Mouse (Mus musculus): ENCODE measurements around the gene Man1a. TPM values are rescaled to one million over a fixed set of nuclear protein-coding genes. Genes with fewer than 3 reads are reported as not detected.

Gene Man1a
- polyA plus RNA-seq (2015; fragmentation: Nextera tagmentation; extraction: Ambion mirVana), result 18.6 and 21.5 TPM in 2 replicates

- DNase-seq (ENCODE audit: low spot score), result no peak
These were observed at the start of gene Man1a for GRCm38 (mm10) chr10:54076420-54076819. Man1a (minus strand) TSS chr10:54076609.

DNA sequence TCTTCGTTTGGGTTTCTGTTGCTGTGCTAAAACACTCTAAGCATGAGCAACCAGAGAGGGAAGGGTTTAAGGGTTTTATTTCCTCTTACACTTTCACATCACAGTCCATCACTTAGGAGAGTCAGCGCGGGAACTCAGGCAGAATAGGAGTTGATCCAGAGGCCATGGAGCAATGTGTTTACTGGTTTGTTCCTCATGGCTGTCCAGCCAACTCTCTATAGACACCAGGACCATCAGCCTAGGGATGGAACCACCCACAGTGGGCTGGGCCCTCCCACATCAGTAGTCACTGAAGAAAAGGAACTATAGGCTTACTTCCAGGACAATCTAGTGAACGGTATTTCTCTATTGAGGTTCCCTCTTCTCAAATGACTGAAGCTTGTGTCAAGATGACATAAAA lies 45.4 kb upstream of the Man1a start:
- no peak for DNase-seq (ENCODE audit: low spot score)

DNA sequence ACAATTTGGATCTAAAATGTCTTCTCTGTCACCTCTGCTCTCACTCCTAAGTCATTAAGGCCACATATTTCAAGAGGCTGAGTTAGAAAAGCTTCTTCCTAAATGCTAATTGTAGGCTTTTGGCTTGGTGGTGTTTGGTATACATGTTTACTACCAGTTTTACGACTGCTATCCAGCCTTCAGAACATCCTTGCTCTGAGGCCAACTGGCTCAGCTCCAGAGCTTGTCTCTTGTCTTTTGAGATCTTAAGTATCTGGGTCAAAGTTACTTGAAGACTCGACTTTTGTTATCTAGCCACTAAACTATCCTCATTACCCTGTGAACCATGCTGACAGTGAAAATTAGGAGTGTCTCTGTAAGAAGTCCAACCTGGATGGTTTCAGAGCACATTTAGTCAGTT lies 44.0 kb upstream of the Man1a start:
- no peak for DNase-seq (ENCODE audit: low spot score)

DNA sequence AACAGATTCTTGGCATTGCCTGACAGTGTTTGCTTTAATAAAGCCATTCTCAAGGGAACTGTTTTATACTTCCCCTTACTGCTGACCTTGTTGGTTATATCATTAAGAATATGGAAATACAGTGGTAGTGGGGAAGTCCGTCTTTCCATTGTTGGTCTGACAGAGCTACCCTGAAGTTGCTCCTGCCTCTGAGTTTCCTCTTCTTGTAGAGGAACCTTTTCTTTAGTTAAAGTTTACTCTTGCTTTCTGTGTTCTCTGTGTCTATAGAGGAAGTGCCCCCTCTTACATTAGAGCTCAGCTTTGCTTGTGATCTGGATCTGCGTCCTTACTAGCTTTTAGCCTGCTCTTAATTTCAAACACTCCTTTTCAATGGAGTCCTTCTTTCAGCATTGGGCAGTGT lies 42.9 kb upstream of the Man1a start:
- no peak for DNase-seq (ENCODE audit: low spot score)

DNA sequence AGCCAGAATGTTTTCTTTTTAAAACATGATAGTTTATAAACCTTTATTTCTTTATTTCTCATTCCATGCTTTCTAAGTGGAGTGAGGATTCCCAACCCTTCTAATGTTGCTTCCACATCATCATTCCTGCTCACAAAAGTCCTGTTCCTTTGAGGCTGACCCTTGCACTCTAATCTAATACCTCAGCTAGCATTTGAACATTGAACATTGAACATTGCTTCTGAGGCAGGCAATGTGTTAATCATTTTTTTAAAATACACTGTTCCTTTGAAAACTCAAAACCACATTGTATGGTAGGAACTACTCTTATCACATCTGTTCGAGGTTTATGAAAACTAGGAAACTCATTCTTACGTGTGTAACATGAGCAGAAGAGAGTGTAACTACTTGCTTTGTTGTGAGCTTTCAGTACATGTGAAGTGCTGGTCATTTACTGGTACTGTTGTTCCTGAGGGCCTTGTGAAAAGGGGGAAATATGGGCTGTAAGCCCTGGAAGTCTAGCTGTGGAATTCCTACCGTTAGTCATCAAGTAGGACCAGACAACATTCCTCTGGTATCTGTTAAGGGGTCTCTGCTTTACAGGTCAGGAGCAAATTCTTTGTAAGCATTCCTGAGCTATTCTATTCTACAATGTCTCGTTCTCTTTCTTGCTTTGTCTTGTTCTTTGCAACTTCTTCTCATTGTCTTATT lies 42.0 kb upstream of the Man1a start:
- DNase-seq (ENCODE audit: low spot score), result peak; percentile 7

- peak; percentile 77 for DNase-seq (ENCODE audit: low spot score)
These were observed 41.4 kb upstream of the Man1a start for GRCm38 (mm10) chr10:54117763-54118162.

DNA sequence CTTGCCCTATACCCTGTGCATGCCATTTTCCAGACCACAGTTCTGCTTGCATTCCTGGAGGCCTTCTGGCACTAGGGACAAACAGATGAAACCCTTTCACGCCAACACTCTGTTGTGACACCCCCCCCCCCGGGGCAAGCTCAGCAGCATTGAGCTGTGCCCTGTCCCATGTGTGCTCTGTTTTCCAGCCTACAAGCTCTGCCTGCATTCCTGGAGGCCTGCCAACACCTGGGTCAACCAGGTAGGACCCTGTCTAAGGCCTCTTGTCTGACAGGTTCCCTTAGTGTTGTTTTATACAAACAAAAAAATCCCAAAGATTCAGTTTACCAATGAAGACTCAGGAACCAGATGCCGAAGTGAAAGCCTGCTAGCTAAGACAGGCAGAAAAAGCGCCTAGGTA lies 27.3 kb upstream of the Man1a start:
- DNase-seq (ENCODE audit: low spot score), result no peak

DNA sequence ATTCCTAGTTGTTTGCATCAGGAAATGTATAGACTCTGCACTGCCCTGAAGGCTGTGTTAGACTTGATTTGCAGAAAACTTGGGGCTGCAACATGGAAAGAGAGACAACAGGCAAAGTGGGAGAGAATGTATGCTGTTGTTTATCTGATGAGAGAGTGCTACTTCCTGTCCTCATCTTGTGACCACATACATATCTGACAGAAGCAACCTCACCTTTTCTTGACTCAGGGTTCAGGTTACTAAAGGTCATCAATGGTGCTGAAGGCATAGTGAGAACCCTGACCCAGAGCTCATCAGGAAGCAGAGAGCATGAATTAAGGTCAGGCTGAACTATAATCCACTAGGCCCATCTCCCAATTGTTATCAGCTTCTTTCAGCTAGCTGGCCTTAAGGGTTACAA lies 15.7 kb upstream of the Man1a start:
- DNase-seq (ENCODE audit: low spot score), result no peak

GRCm38 (mm10) chr10:54089923-54090322 lies 13.5 kb upstream of the Man1a start:
- DNase-seq (ENCODE audit: low spot score), result no peak

DNA sequence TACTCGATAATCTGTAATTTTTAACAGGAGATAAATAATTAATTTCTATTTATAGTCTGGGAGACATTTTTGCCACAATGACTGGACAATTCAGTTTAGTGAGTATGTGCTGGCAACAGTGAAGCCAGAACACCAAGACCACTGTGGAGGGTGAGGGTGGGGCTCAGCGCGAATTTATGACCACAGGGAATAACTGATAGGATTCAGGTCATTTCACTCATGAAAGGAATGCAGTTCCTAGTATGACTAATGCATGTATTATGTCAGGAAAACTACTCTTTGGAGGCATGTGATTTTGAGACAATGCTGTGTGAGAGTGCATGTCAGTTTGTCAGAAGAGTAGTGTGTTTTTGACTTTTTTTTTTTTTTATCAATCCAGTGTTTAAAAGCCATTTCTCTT lies 10.9 kb upstream of the Man1a start:
- no peak for DNase-seq (ENCODE audit: low spot score)

DNA sequence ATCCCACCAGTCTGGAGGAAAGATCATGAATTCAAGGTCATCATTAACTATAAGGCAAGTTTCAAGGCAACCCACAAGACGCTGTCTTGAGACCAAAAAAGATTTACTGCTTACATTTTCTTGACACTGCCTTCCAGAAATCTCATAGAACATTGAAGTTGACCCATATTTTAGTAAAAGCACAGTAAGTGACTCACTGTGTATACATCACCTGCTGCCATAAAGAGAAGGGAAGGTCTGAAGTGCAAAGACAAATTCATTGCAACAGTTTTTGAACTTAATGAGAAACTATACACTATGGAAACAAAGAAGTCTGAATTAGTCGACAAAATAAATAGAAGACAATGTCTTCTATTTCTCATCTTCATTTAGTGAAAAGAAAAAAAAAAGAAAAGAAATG lies 8.7 kb upstream of the Man1a start:
- no peak for DNase-seq (ENCODE audit: low spot score)

DNA sequence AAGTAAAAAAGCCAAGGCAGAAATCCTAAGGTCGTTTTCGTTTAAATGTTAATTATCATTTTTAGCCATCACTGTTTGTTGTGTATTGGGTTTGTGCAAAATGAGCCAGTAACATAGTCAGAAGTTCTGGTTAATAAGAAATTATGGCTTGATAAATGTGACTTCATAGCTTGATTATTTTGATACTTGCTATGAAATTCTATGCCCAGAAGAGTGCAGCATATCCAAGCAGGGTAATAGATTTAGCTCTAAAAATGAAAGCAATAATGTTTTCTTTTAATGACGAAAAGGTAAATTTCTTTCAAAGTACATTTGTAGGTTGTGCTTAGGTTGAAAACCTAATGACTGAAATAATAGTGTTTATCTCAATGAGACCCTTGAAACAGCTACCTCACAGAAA lies 596 bp upstream of the Man1a start:
- DNase-seq (ENCODE audit: low spot score), result peak; percentile 22

- DNase-seq (ENCODE audit: low spot score), result peak; percentile 94
These were observed 883 bp downstream of the Man1a start for GRCm38 (mm10) chr10:54075441-54076010.

DNA sequence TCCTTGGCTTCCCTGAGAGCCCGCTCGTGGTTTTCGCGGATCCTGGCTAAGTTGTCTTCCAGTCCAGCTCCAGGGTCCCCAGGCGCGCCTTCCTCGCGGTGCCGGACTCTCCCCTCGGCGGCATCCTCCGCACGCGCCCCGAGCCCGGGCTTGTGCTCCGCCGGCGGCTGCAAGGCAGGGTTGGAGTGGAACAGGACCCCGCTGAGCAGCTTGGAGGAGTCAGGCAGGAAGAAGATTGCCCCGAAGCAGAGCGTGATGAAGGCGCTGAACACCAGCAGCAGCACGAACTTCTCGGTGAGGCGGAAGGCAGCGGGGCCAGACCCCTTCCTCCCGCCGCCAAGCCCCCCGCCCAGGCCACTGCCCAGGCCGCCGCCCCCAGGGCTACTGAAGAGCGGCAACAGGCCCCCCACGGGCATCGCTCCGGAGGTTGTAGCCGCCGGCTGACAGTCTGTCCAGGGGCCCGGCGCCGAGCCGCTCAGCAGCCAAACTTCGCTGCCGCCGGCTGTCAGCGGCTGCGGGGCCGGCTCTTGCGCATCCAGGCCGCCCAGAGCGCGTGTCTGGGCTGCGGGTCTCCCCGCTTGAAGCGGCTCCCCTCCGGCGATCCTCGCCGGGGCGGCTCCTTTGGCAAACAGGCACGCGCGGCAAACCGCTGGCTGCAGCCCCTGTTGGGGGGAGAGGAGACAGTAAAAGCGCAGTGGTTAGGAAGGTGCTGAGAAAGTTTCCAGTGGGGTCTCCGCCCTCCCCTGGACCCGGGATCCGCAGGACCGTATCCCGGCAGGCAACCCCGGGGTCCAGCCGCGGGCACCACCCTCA lies 1.6 kb downstream of the Man1a start:
- DNase-seq (ENCODE audit: low spot score), result peak; percentile 58

- peak; percentile 57 for DNase-seq (ENCODE audit: low spot score)
These were observed 2.2 kb downstream of the Man1a start for GRCm38 (mm10) chr10:54074247-54074608.

DNA sequence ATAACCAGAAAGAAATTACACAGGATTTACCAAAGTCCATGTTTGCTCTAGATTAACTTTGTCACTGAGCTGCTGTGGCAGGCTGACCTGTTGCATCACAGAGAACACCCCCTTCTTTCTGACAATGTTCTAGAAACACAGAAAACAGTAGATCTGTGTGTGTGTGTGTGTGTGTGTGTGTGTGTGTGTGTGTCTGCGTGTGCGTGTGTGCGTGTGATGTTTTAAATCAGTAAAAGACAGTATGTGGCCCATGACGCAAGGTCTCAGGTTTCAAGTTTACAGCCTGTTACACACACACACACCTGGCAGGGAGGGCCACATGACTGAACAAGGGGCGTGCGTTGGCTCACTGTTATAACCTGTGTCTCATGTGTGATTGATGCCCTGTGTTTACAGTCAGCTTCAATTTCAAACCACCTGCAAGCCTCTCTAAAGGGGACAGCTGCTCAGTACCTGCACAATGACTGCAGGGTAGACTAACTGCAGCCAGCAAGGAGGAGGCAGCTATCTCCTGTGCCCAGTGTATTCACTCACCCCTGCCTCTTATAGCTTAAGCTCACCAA lies 2.7 kb downstream of the Man1a start:
- peak; percentile 76 for DNase-seq (ENCODE audit: low spot score)

DNA sequence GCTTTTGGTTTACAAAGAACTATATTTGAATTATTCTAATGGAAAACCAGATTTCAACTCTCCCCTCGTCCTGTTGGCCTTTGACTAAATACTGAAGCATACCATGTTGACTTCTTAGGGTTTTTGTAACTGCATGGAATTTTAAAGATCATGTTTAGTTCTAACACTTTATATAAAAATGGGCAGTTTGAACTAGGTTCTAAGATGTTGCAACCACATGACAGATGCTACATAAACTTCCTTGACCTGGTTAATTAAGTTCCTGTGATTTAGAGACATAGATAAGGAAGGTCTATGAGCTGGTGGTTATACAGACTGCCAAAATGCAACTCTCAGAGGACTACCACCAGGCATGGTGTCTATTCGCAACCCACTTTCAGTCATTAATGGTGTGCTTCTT lies 4.1 kb downstream of the Man1a start:
- DNase-seq (ENCODE audit: low spot score), result no peak

DNA sequence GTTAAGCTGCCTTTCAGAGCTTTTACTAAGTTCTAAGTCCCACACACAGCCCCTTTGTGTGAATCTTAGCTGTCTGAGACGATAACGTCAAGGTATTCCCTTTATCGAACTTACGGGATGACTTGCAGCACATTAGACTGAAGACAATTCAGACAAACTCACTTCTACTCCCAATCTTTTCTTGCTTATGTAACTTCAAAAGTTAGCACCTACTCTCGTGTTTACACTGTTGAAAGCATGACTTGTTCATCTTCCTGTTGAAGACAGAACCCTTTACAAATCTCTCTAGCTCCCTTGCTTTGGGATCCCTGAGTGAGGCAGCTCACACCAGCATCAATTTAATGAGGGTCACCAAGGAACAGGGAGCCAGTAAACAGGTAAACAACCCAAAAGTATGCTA lies 5.9 kb downstream of the Man1a start:
- no peak for DNase-seq (ENCODE audit: low spot score)

GRCm38 (mm10) chr10:54069412-54069811 lies 7.0 kb downstream of the Man1a start:
- DNase-seq (ENCODE audit: low spot score), result no peak

DNA sequence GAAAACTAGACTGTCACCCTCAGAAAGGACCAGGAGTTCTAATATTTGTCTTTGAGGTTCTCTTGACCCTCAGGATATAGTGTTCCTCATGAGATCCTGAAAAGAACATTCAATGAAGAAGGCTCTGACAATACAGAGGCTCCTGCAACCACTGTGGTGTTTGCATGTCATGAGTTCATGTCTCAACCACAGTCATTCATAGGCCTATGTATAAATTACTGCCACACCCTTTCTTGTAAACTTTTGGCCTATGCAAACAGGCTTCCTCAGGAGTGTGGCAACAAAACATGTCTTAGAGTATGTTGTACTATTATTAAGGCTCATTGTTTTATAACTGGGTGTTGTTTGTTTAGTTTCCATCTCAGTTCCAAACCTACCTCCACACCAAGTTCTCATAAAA lies 9.7 kb downstream of the Man1a start:
- DNase-seq (ENCODE audit: low spot score), result no peak

DNA sequence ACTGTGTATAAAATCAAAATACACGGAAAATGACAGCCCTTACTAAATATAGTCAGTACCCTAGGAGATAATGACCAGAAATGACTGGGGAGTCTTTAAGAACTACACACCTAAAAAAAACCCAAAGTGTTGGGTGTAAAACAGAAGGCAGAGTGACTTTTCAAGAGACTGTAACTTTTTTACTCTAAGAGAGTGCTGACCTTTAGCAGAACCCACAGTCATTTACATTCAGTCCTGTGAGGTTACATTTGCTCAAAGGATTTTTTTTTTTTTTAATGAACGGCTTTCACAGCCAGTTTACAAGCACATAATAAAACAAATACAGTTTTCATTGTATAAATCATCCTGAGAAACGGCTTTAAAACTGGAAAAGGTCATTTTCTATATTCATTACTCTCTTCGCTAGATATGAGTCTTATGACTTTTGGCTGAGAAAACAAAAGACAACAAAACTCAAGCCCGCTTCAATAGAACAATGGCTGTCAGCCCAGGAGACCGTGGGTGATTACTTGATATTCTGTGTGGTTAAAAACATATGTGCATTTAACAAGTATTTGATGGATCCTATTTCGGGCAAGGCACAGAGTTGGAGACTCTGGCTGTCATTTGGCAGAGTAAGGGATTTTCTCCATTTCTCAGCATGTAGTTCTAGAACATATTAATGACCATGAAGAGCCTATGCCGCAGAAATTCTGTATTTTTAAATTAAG lies 12.7 kb downstream of the Man1a start:
- no peak for DNase-seq (ENCODE audit: low spot score)

GRCm38 (mm10) chr10:54062835-54063234 lies 13.6 kb downstream of the Man1a start:
- DNase-seq (ENCODE audit: low spot score), result no peak

Measured in thymus, postnatal 0 days (tissue).